Mouse (Mus musculus): ENCODE measurements around the gene Srsf3. TPM values are rescaled to one million over a fixed set of nuclear protein-coding genes. Genes with fewer than 3 reads are reported as not detected.
A peak's percentile ranks its signal among the peaks of the same experiment; 100 is the strongest.

The Srsf3 gene
- polyA plus RNA-seq, 2 experiments = 390 to 561 TPM

DNA sequence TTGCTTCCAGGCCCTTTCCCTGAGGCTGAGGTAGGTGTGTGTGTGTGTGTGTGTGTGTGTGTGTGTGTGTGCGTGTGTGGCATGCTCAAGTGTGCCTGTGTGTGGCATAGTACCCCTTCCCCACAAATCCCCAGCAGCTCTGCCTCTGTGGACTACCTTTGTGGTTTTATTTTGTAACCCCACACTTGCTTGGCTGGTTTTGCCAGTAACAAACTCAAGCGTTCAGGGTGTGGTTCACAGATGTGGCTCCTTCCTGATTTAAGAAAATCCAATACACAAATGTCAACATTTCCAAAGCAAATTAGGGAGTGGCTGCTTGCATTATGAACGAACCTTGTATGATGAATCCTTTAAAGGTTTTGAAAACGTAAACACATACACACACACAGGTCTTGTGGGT is 15.7 kb upstream of the Srsf3 start:
- no peak for TF ChIP-seq POLR2A (IDR thresholded peaks at IDR 0.05; ENCODE audit: borderline replicate concordance, extremely low read depth, insufficient read depth, insufficient read length)
- no peak overlapping the region for H3K4me3 ChIP-seq (replicated peaks; ENCODE audit: low read length)
- WGBS = 76% methylated on average over 3 of the region's 4 CpGs

DNA sequence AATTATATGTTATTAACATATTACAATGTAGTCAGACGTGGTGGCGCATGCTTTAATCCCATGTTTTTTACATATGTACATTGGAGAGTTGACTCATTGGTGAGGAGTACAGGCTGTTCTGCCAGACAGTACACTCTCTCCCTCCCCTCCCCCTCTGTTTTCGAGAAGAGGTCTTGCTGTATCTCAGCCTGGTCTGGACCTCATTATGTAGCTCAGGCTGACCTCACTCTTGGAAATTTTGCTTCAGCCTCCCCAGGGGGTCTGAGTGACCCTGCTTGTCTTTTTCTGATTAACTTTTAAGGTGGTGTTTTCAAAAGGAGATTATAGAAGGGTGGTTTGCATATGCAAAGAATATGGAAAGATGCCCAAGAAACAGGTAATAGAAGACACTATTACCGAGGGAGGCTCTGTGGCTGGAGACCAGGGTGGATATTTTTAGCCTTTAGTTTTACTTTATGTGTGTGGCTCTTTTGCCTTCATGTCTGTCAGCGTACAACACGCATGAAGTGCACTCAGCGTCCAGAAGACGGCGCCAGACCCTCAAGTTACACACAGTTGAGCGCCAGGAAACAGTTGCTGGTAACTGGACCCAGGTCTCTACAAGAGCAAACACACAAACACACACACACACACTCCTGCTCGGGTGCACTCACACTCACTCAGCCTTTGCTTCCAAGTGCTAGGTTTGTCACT is 14.0 kb upstream of the Srsf3 start:
- TF ChIP-seq POLR2A (IDR thresholded peaks at IDR 0.05; ENCODE audit: borderline replicate concordance, extremely low read depth, insufficient read depth, insufficient read length) = no peak
- no peak overlapping the region for H3K4me2 ChIP-seq (replicated peaks; ENCODE audit: low read depth, low read length, severe bottlenecking)
- H3K27me3 ChIP-seq (ENCODE audit: control insufficient read depth, insufficient read depth, low read length) = no peaks in the 10 kb centered on the region
- H3K9me3 ChIP-seq (ENCODE audit: control insufficient read depth, low read length) = no peaks in the 10 kb centered on the region
- no peak overlapping the region for H3K27ac ChIP-seq (replicated peaks; ENCODE audit: low read depth, low read length)
- no peaks in the 10 kb centered on the region for H3K36me3 ChIP-seq (ENCODE audit: control insufficient read depth, insufficient read depth, low read length)
- peak; percentile 33 for DNase-seq (ENCODE audit: low spot score)
- no peaks in the 10 kb centered on the region for H3K4me1 ChIP-seq (ENCODE audit: control insufficient read depth, insufficient read depth, low read length)
- no peak for ATAC-seq (ENCODE audit: low FRiP score, low read depth)
- 45% methylated on average over 11 of the region's 11 CpGs for WGBS
- H3K9ac ChIP-seq (ENCODE audit: low read depth, low read length, severe bottlenecking) = no peak overlapping the region
- H3K4me3 ChIP-seq (replicated peaks; ENCODE audit: low read length) = no peak overlapping the region

More for the DNA sequence above, 15.7 kb upstream of the Srsf3 start:
- no peak for DNase-seq (ENCODE audit: low spot score)
- Histone ChIP-seq H3K9ac (ENCODE audit: low read depth, low read length, severe bottlenecking) (no peak overlapping the region), H3K4me2 (replicated peaks; ENCODE audit: low read depth, low read length, severe bottlenecking) (no peak overlapping the region), H3K36me3 (ENCODE audit: control insufficient read depth, insufficient read depth, low read length) (no peaks in the 10 kb centered on the region), H3K27ac (replicated peaks; ENCODE audit: low read depth, low read length) (no peak overlapping the region), H3K4me1 (ENCODE audit: control insufficient read depth, insufficient read depth, low read length) (no peaks in the 10 kb centered on the region), H3K27me3 (ENCODE audit: control insufficient read depth, insufficient read depth, low read length) (no peaks in the 10 kb centered on the region), H3K9me3 (ENCODE audit: control insufficient read depth, low read length) (no peaks in the 10 kb centered on the region)
- no peak for ATAC-seq (ENCODE audit: low FRiP score, low read depth)

DNA sequence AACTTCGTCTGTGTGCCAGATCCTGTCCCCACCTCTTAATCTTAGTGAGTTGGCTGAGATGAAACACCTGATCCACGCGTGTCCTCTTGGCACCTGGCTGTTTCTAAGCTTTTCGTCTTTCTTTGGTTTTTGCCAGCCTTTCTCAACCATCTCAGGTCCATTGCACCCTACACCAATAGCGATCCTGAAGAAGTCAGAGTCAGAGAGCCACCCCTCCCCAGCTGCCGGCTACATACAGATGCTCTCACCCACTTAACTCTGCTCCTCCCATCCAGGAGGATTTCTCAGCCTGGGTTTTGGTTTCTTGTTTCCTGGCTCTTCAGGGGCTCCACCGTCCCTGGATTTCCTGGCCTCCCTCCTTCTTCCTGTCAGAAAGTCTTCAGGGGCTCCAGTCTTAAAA is 13.0 kb upstream of the Srsf3 start:
- H3K4me1 ChIP-seq (ENCODE audit: control insufficient read depth, insufficient read depth, low read length) = no peaks in the 10 kb centered on the region
- no peak overlapping the region for H3K4me2 ChIP-seq (replicated peaks; ENCODE audit: low read depth, low read length, severe bottlenecking)
- ATAC-seq (ENCODE audit: low FRiP score, low read depth) = no peak
- H3K4me3 ChIP-seq (replicated peaks; ENCODE audit: low read length) = no peak overlapping the region
- DNase-seq (ENCODE audit: low spot score) = no peak
- 0 out of 2 replicates have a peak overlapping the region, but pooled peaks have one; percentile 16 for H3K9ac ChIP-seq (ENCODE audit: low read depth, low read length, severe bottlenecking)
- no peaks in the 10 kb centered on the region for H3K27me3 ChIP-seq (ENCODE audit: control insufficient read depth, insufficient read depth, low read length)
- 72% methylated on average over 7 of the region's 7 CpGs for WGBS
- no peak overlapping the region for H3K27ac ChIP-seq (replicated peaks; ENCODE audit: low read depth, low read length)
- no peak for TF ChIP-seq POLR2A (IDR thresholded peaks at IDR 0.05; ENCODE audit: borderline replicate concordance, extremely low read depth, insufficient read depth, insufficient read length)
- no peaks in the 10 kb centered on the region for H3K9me3 ChIP-seq (ENCODE audit: control insufficient read depth, low read length)
- no peaks in the 10 kb centered on the region for H3K36me3 ChIP-seq (ENCODE audit: control insufficient read depth, insufficient read depth, low read length)

DNA sequence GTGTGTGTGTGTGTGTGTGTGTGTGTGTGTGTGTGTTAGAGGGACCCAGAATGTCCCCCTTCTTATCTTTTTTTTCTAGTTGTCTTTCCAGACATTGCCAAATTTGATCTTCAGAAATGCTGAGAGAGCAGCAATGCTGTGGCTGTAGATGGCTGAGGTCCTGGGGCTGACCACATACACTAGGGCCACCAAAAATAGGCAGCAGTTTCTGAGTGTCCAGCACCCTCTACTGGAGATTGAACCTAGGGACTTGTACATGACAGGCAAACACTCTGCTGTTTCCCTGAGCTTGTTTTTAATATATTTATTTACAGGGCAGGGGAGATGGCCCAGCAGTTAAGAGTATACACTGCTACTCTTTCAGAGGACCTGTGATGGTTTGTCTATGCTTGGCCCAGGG is 12.0 kb upstream of the Srsf3 start:
- Histone ChIP-seq H3K9me3 (ENCODE audit: control insufficient read depth, low read length) (no peaks in the 10 kb centered on the region), H3K4me2 (replicated peaks; ENCODE audit: low read depth, low read length, severe bottlenecking) (no peak overlapping the region), H3K27me3 (ENCODE audit: control insufficient read depth, insufficient read depth, low read length) (no peaks in the 10 kb centered on the region), H3K27ac (replicated peaks; ENCODE audit: low read depth, low read length) (no peak overlapping the region), H3K4me1 (ENCODE audit: control insufficient read depth, insufficient read depth, low read length) (0 out of 2 replicates have a peak, but pooled peaks cover 5% of the 10 kb centered on the region), H3K36me3 (ENCODE audit: control insufficient read depth, insufficient read depth, low read length) (no peaks in the 10 kb centered on the region), H3K9ac (ENCODE audit: low read depth, low read length, severe bottlenecking) (no peak overlapping the region), H3K4me3 (replicated peaks; ENCODE audit: low read length) (no peak overlapping the region)
- ATAC-seq (ENCODE audit: low FRiP score, low read depth) (no peak), DNase-seq (ENCODE audit: low spot score) (no peak)
- no peak for TF ChIP-seq POLR2A (IDR thresholded peaks at IDR 0.05; ENCODE audit: borderline replicate concordance, extremely low read depth, insufficient read depth, insufficient read length)

DNA sequence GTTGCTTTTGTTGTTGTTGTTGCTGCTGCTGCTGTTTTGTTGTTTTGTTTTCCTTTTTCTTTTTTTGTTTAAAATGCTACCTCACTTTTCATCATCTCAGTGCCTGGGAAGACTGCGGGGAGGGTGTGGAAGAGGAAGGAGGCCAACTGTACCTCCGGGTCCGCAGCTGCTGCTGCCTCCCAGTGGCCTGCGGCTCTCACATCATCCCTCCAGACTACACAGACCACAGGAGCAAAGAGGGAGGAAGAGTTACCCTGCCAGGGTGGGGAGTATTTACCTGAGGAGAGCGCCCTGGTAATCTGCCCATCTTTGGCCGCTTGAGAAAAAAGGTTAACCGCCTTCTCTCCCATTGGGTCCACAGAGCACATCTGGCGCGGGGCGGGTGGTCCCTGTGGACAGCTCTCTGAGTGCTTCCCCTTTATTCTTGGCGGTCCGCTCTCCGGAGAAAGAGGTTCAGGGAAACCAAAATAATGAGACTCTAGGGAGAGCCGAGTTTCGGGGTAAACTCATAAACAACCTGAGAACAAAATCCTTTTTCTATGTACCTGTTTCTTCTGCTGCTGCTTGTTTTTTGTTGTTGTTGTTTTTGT is 10.1 kb upstream of the Srsf3 start:
- H3K27me3 ChIP-seq (ENCODE audit: control insufficient read depth, insufficient read depth, low read length) = no peaks in the 10 kb centered on the region
- H3K9me3 ChIP-seq (ENCODE audit: control insufficient read depth, low read length) = no peaks in the 10 kb centered on the region
- no peak overlapping the region for H3K9ac ChIP-seq (ENCODE audit: low read depth, low read length, severe bottlenecking)
- H3K4me3 ChIP-seq (replicated peaks; ENCODE audit: low read length) = no peak overlapping the region
- H3K27ac ChIP-seq (replicated peaks; ENCODE audit: low read depth, low read length) = no peak overlapping the region
- no peaks in the 10 kb centered on the region for H3K36me3 ChIP-seq (ENCODE audit: control insufficient read depth, insufficient read depth, low read length)
- no peak for DNase-seq (ENCODE audit: low spot score)
- H3K4me1 ChIP-seq (ENCODE audit: control insufficient read depth, insufficient read depth, low read length) = 0 out of 2 replicates have a peak, but pooled peaks cover 5% of the 10 kb centered on the region
- H3K4me2 ChIP-seq (replicated peaks; ENCODE audit: low read depth, low read length, severe bottlenecking) = no peak overlapping the region
- 13% methylated on average over 15 of the region's 15 CpGs for WGBS
- TF ChIP-seq POLR2A (IDR thresholded peaks at IDR 0.05; ENCODE audit: borderline replicate concordance, extremely low read depth, insufficient read depth, insufficient read length) = no peak
- peak; percentile 38; the same call in 1 of the 2 replicates for ATAC-seq (ENCODE audit: low FRiP score, low read depth)
